Mouse (Mus musculus): ENCODE measurements around the gene Ina. TPM values are rescaled to one million over a fixed set of nuclear protein-coding genes. Genes with fewer than 3 reads are reported as not detected.

The Ina gene
- polyA plus RNA-seq (2016; fragmentation: Nextera tagmentation; extraction: Ambion mirVana): 0.15 and 0.60 TPM in 2 replicates

- peak within 1 kb of the TSS; percentile 57 for H3K4me3 ChIP-seq
- no peak for DNase-seq (ENCODE audit: low spot score)
- under 1% methylated on average over 120 of the region's 124 CpGs for WGBS
- H3K9me3 ChIP-seq: no peaks in the 10 kb centered on the region
- no peak within 1 kb of the TSS; the same call in 1 of the 2 replicates for H3K27ac ChIP-seq
- H3K4me1 ChIP-seq: peaks cover 23% of the 10 kb centered on the region
- H3K36me3 ChIP-seq: no peaks in the 10 kb centered on the region
- peaks cover 75% of the 10 kb centered on the region for H3K27me3 ChIP-seq (ENCODE audit: insufficient read depth, poor library complexity, severe bottlenecking)
These were observed at the start of gene Ina, which contains the start of gene Nt5c2 for GRCm38 (mm10) chr19:47014447-47015381. Gene Ina, plus strand, starts transcription at chr19:47014698. Gene Nt5c2, minus strand, starts transcription at chr19:47015153.

GRCm38 (mm10) chr19:46965496-46965895 is 49.0 kb upstream of the Ina start:
- peaks cover 37% of the 10 kb centered on the region for H3K4me1 ChIP-seq
- no peak overlapping the region for H3K4me3 ChIP-seq
- no peaks in the 10 kb centered on the region for H3K27me3 ChIP-seq (ENCODE audit: insufficient read depth, poor library complexity, severe bottlenecking)
- no peak for DNase-seq (ENCODE audit: low spot score)
- H3K36me3 ChIP-seq: no peaks in the 10 kb centered on the region
- no peaks in the 10 kb centered on the region for H3K9me3 ChIP-seq
- H3K27ac ChIP-seq: no peak overlapping the region

- Histone ChIP-seq H3K27ac (no peak overlapping the region), H3K4me3 (no peak overlapping the region), H3K27me3 (ENCODE audit: insufficient read depth, poor library complexity, severe bottlenecking) (no peaks in the 10 kb centered on the region), H3K36me3 (no peaks in the 10 kb centered on the region), H3K4me1 (peaks cover 35% of the 10 kb centered on the region), H3K9me3 (no peaks in the 10 kb centered on the region)
- WGBS: 85% methylated on average over 6 of the region's 6 CpGs
- DNase-seq (ENCODE audit: low spot score): no peak
These were observed 48.2 kb upstream of the Ina start for GRCm38 (mm10) chr19:46966330-46966729.

- 66% methylated on average over 4 of the region's 4 CpGs for WGBS
- Histone ChIP-seq H3K36me3 (no peaks in the 10 kb centered on the region), H3K27me3 (ENCODE audit: insufficient read depth, poor library complexity, severe bottlenecking) (no peaks in the 10 kb centered on the region), H3K27ac (no peak overlapping the region), H3K9me3 (no peaks in the 10 kb centered on the region), H3K4me3 (no peak overlapping the region), H3K4me1 (peaks cover 39% of the 10 kb centered on the region)
- DNase-seq (ENCODE audit: low spot score): no peak
These were observed 46.6 kb upstream of the Ina start for GRCm38 (mm10) chr19:46967861-46968260.

GRCm38 (mm10) chr19:46968833-46969232 is 45.7 kb upstream of the Ina start:
- peaks cover 37% of the 10 kb centered on the region for H3K4me1 ChIP-seq
- no peaks in the 10 kb centered on the region for H3K9me3 ChIP-seq
- H3K4me3 ChIP-seq: no peak overlapping the region
- no peaks in the 10 kb centered on the region for H3K36me3 ChIP-seq
- no peak for DNase-seq (ENCODE audit: low spot score)
- 65% methylated on average over 5 of the region's 5 CpGs for WGBS
- peak overlapping the region; percentile 83 for H3K27ac ChIP-seq
- H3K27me3 ChIP-seq (ENCODE audit: insufficient read depth, poor library complexity, severe bottlenecking): no peaks in the 10 kb centered on the region

GRCm38 (mm10) chr19:46969286-46969985 is 45.1 kb upstream of the Ina start:
- Histone ChIP-seq H3K27me3 (ENCODE audit: insufficient read depth, poor library complexity, severe bottlenecking) (no peaks in the 10 kb centered on the region), H3K4me1 (peaks cover 36% of the 10 kb centered on the region), H3K27ac (peak overlapping the region; percentile 83), H3K9me3 (no peaks in the 10 kb centered on the region), H3K4me3 (no peak overlapping the region), H3K36me3 (no peaks in the 10 kb centered on the region)
- DNase-seq (ENCODE audit: low spot score): no peak
- 62% methylated on average over 22 of the region's 22 CpGs for WGBS

- Histone ChIP-seq H3K4me1 (peaks cover 34% of the 10 kb centered on the region), H3K9me3 (no peaks in the 10 kb centered on the region), H3K27me3 (ENCODE audit: insufficient read depth, poor library complexity, severe bottlenecking) (no peaks in the 10 kb centered on the region), H3K27ac (peak overlapping the region; percentile 83), H3K4me3 (no peak overlapping the region), H3K36me3 (no peaks in the 10 kb centered on the region)
- no peak for DNase-seq (ENCODE audit: low spot score)
- WGBS: 46% methylated on average over 13 of the region's 13 CpGs
These were observed 44.3 kb upstream of the Ina start for GRCm38 (mm10) chr19:46970121-46970729.

GRCm38 (mm10) chr19:46971051-46971689 is 43.3 kb upstream of the Ina start:
- Histone ChIP-seq H3K9me3 (no peaks in the 10 kb centered on the region), H3K4me1 (peaks cover 36% of the 10 kb centered on the region), H3K27me3 (ENCODE audit: insufficient read depth, poor library complexity, severe bottlenecking) (no peaks in the 10 kb centered on the region), H3K36me3 (no peaks in the 10 kb centered on the region), H3K27ac (peak overlapping the region; percentile 75), H3K4me3 (no peak overlapping the region)
- 75% methylated on average over 8 of the region's 8 CpGs for WGBS
- no peak for DNase-seq (ENCODE audit: low spot score)

- Histone ChIP-seq H3K4me3 (no peak overlapping the region), H3K27me3 (ENCODE audit: insufficient read depth, poor library complexity, severe bottlenecking) (no peaks in the 10 kb centered on the region), H3K4me1 (peaks cover 36% of the 10 kb centered on the region), H3K36me3 (no peaks in the 10 kb centered on the region), H3K27ac (peak overlapping the region; percentile 75), H3K9me3 (no peaks in the 10 kb centered on the region)
- no peak for DNase-seq (ENCODE audit: low spot score)
- 76% methylated on average over 9 of the region's 9 CpGs for WGBS
These were observed 42.8 kb upstream of the Ina start for GRCm38 (mm10) chr19:46971712-46972111.

GRCm38 (mm10) chr19:46972159-46972558 is 42.3 kb upstream of the Ina start:
- Histone ChIP-seq H3K27me3 (ENCODE audit: insufficient read depth, poor library complexity, severe bottlenecking) (no peaks in the 10 kb centered on the region), H3K36me3 (no peaks in the 10 kb centered on the region), H3K9me3 (no peaks in the 10 kb centered on the region), H3K4me3 (no peak overlapping the region), H3K4me1 (peaks cover 36% of the 10 kb centered on the region), H3K27ac (no peak overlapping the region)
- DNase-seq (ENCODE audit: low spot score): no peak
- 95% methylated on average over 3 of the region's 3 CpGs for WGBS

GRCm38 (mm10) chr19:46975565-46975964 is 38.9 kb upstream of the Ina start:
- Histone ChIP-seq H3K27ac (no peak overlapping the region), H3K36me3 (no peaks in the 10 kb centered on the region), H3K9me3 (no peaks in the 10 kb centered on the region), H3K4me3 (no peak overlapping the region), H3K4me1 (peaks cover 26% of the 10 kb centered on the region), H3K27me3 (ENCODE audit: insufficient read depth, poor library complexity, severe bottlenecking) (no peaks in the 10 kb centered on the region)
- no peak for DNase-seq (ENCODE audit: low spot score)
- 46% methylated on average over 4 of the region's 4 CpGs for WGBS

- Histone ChIP-seq H3K4me3 (no peak overlapping the region), H3K9me3 (no peaks in the 10 kb centered on the region), H3K36me3 (no peaks in the 10 kb centered on the region), H3K4me1 (peaks cover 26% of the 10 kb centered on the region), H3K27ac (no peak overlapping the region), H3K27me3 (ENCODE audit: insufficient read depth, poor library complexity, severe bottlenecking) (no peaks in the 10 kb centered on the region)
- DNase-seq (ENCODE audit: low spot score): no peak
- 79% methylated on average over 8 of the region's 8 CpGs for WGBS
These were observed 38.5 kb upstream of the Ina start for GRCm38 (mm10) chr19:46975997-46976396.

Data from heart, embryonic 10.5 days (tissue).